Mouse (Mus musculus) liver, adult 2 months (tissue): ENCODE data around the gene Ccser2. TPM values are rescaled to one million over a fixed set of nuclear protein-coding genes. Genes with fewer than 3 reads are reported as not detected.

ENCODE experiments used
- DNase-seq: peaks from one replicate; pipeline ENCODE4 v3.0.0-alpha.2; 2011; ENCODE audit warnings: low read depth, low spot score; ENCODE audit errors: extremely low read depth
- H3K27ac ChIP-seq: fragments of 200-500 bp; replicated peaks from 2 replicates; pipeline ENCODE4 v1.5.1; 2012; ENCODE audit warnings: low read depth, mild to moderate bottlenecking, control low read depth, inconsistent platforms, low read length; ENCODE audit not compliant: insufficient read depth
- H3K27me3 ChIP-seq: fragments of 200-500 bp; 2 replicates; pipeline ENCODE4 v1.6.1; 2012; ENCODE audit warnings: mild to moderate bottlenecking, moderate library complexity, low read length, inconsistent platforms; ENCODE audit not compliant: control insufficient read depth, insufficient read depth
- H3K36me3 ChIP-seq: fragments of 200-500 bp; 2 replicates; pipeline ENCODE4 v1.6.1; 2012; ENCODE audit warnings: low read length, inconsistent platforms; ENCODE audit not compliant: control insufficient read depth, insufficient read depth
- H3K4me1 ChIP-seq: fragments of 200-500 bp; 2 replicates; pipeline ENCODE4 v1.6.1; 2011; ENCODE audit warnings: low read length; ENCODE audit not compliant: control insufficient read depth, insufficient read depth
- H3K4me3 ChIP-seq: fragments of 200-500 bp; 2 replicates; pipeline ENCODE4 v1.5.1; 2011; ENCODE audit warnings: low read depth, mild to moderate bottlenecking, control low read depth, low read length, moderate library complexity; ENCODE audit not compliant: insufficient read depth
- H3K79me2 ChIP-seq: fragments of 200-500 bp; 2 replicates; pipeline ENCODE4 v1.6.1; 2012; ENCODE audit warnings: inconsistent platforms, mild to moderate bottlenecking, low read length, moderate library complexity; ENCODE audit not compliant: control insufficient read depth, insufficient read depth
- H3K9ac ChIP-seq: fragments of 200-500 bp; 2 replicates; pipeline ENCODE4 v1.6.1; 2012; ENCODE audit warnings: low read depth, mild to moderate bottlenecking, control low read depth, inconsistent platforms, low read length
- CTCF ChIP-seq: fragments of 200-500 bp; IDR thresholded peaks from 2 replicates; pipeline ENCODE4 v1.5.1; 2011; ENCODE audit warnings: low read depth, low read length, control low read depth
- POLR2A ChIP-seq: fragments of 200-500 bp; IDR thresholded peaks from 2 replicates; pipeline ENCODE4 v1.6.1; 2011; ENCODE audit warnings: low read length, control low read depth; ENCODE audit not compliant: insufficient read depth; ENCODE audit errors: extremely low read depth
- WGBS: fragments of 180-500 bp; shearing (Covaris S2); methylation state at CpG from one replicate; pipeline ENCODE4 v1.1.7; 2018; 5-methylcytosine and 5-hydroxymethylcytosine counted together
- polyA plus RNA-seq: library from polyadenylated mRNA; depleted of rRNA; stranded (reverse); fragments of >200 nt; gene quantifications from 2 replicates; pipeline ENCODE4 v1.2.3, GENCODE M21; 2012
- total RNA-seq: library from RNA; depleted of rRNA; stranded (reverse); fragments of >200 nt; gene quantifications from 2 replicates; pipeline ENCODE4 v1.2.3, GENCODE M21; 2014

Gene Ccser2
- total and polyA plus RNA-seq, 2 experiments = 7.4 to 21.1 TPM

DNA sequence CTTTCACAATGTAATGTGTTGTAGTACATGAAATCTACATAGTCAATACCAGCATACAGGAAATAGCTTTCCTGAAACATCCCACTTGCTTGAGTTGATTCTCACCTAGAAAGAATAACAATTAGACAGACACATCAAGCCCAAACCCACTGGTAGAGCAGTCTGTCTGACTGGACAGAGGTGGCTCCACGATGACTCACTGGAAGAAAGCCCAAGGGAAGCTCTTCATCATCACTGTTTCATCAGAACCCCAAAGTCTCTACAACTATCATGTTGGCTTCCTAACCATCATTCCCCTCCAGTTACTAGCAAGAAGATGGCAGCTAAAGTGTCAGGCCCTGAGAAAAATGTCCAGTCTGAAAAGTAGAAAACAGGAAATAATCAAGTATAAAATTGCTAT is 83.5 kb downstream of the Ccser2 start:
- no peak for DNase-seq
- 88% methylated on average over 1 of the region's 1 CpGs for WGBS
- Histone ChIP-seq H3K4me1 (no peaks in the 10 kb centered on the region), H3K36me3 (peaks cover 30% of the 10 kb centered on the region), H3K79me2 (no peaks in the 10 kb centered on the region), H3K9ac (no peak overlapping the region), H3K27me3 (no peaks in the 10 kb centered on the region), H3K27ac (no peak overlapping the region), H3K4me3 (no peak overlapping the region)
- no peak for TF ChIP-seq CTCF
- TF ChIP-seq POLR2A = no peak

DNA sequence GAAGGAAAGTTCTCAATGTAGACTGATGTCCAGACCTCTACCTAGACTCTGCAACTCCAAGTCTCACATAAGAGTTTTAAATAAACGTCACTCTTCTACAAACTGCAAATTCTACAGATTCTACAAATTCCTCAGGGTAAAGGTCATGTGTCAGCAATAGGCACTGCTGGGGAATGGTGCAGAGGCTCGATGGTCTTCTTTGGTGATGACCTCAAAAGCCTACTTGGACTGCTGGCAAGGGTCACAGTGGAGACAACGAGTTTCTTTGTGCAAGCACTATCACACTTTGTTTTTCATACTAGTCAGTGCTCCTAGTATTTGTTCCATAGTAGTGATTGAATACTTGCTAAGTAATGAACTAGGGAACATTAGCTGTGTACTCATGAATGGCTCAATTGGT is 85.0 kb downstream of the Ccser2 start:
- DNase-seq = no peak
- Histone ChIP-seq H3K27me3 (no peaks in the 10 kb centered on the region), H3K36me3 (peaks cover 34% of the 10 kb centered on the region), H3K27ac (no peak overlapping the region), H3K9ac (no peak overlapping the region), H3K79me2 (no peaks in the 10 kb centered on the region), H3K4me1 (no peaks in the 10 kb centered on the region), H3K4me3 (no peak overlapping the region)
- WGBS = 24% methylated on average over 3 of the region's 3 CpGs
- TF ChIP-seq CTCF (no peak), POLR2A (no peak)

DNA sequence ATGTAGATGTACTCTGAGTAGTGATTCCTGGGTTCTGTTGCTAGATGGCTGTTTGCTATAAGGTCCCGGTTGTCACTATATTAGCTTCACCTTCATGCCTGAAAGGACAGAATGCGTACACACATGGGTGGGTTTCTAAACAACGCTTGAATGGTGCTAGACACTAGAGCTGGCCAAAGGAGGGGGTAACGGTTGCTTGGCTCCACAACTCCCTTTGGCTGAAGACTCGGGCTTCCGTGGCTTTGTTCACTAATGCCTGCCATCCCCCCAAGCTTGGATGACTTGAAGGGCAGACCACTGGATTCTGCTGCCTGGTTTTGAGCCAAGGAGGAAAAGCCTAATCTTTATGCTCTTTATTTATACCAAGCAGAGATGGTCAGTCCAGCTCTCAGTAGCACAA is 98.3 kb downstream of the Ccser2 start:
- Histone ChIP-seq H3K4me1 (peaks cover 4% of the 10 kb centered on the region; the same call in 1 of the 2 replicates), H3K79me2 (no peaks in the 10 kb centered on the region), H3K27me3 (no peaks in the 10 kb centered on the region), H3K9ac (no peak overlapping the region), H3K27ac (no peak overlapping the region), H3K36me3 (0 out of 2 replicates have a peak, but pooled peaks cover 2% of the 10 kb centered on the region), H3K4me3 (no peak overlapping the region)
- 81% methylated on average over 6 of the region's 6 CpGs for WGBS
- DNase-seq = no peak
- TF ChIP-seq CTCF (no peak), POLR2A (no peak)

DNA sequence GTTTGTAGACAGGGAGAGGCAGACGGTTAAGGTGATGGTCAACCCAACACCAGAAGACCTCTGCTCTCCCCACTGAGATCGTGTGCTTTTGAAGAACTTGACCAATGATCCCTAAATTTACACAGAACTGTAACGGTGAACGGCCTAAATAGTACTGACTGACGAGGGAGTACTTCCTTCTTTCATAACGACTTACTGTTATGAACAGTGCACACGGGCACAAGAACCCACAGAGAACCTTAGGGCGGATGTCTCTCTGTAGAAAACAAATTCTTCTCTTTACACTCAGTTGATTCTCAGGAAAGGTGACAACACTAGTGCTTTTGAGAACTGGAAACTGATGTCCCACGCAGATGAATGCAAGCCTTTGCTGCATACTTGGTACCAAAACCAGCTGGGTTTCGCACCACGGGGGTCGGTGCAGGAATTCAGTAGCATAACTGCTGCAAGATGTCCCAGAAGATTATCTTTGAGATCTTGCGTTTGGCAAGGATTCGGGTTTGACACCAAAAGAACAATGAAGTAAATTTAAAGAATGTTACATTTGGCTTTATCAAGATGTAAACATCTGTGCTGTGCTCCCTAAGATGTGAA is 99.7 kb downstream of the Ccser2 start:
- WGBS = 79% methylated on average over 14 of the region's 14 CpGs
- no peak overlapping the region for H3K27ac ChIP-seq

DNA sequence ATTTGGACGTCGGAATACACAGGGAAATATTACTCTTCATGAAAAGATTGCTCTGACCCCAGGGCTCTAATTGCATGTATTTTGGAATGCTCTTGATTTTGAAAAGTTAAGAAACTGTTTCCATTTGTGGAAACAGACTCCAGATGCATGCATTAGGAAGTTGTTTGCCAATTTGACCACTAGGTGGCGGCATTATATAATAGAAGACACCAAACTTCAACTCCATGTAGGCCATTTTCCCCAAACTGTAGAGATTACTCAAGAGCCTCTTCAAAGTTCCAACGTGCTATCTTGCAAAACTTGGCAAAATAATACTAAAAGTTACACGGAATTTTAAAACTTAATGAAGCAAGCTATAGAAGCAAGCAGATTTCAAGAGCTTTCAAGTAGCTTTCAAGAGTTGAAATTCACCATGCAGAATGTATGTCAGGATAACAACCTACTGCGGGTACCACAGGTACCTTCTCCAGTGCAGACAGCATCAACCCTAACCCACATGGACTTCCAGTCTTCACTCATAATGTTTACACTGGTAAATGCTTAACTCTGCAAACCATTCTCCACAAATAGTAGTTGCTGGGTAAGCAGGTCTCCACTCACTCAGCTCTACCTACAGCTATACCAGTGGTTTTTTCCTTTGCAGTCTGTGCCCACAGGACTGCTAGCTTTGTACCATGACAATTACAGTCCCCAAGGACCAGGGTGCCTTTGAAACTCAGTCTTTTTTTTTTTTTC is 101.4 kb downstream of the Ccser2 start:
- Histone ChIP-seq H3K36me3 (no peaks in the 10 kb centered on the region), H3K9ac (no peak overlapping the region), H3K4me3 (no peak overlapping the region), H3K4me1 (peaks cover 4% of the 10 kb centered on the region; the same call in 1 of the 2 replicates), H3K27ac (no peak overlapping the region), H3K27me3 (no peaks in the 10 kb centered on the region), H3K79me2 (no peaks in the 10 kb centered on the region)
- WGBS = 9% methylated on average over 6 of the region's 6 CpGs
- peak; percentile 79 for DNase-seq
- peak; percentile 52 for TF ChIP-seq CTCF
- TF ChIP-seq POLR2A = no peak

More for the DNA sequence above, 99.7 kb downstream of the Ccser2 start:
- no peak overlapping the region for H3K4me3 ChIP-seq
- H3K79me2 ChIP-seq = no peaks in the 10 kb centered on the region
- no peak for DNase-seq
- H3K4me1 ChIP-seq = peaks cover 4% of the 10 kb centered on the region; the same call in 1 of the 2 replicates
- no peaks in the 10 kb centered on the region for H3K36me3 ChIP-seq
- no peak overlapping the region for H3K9ac ChIP-seq
- no peak for TF ChIP-seq POLR2A
- TF ChIP-seq CTCF = no peak
- no peaks in the 10 kb centered on the region for H3K27me3 ChIP-seq
